Mouse (Mus musculus): ENCODE results near the gene Dhcr24.

DNA sequence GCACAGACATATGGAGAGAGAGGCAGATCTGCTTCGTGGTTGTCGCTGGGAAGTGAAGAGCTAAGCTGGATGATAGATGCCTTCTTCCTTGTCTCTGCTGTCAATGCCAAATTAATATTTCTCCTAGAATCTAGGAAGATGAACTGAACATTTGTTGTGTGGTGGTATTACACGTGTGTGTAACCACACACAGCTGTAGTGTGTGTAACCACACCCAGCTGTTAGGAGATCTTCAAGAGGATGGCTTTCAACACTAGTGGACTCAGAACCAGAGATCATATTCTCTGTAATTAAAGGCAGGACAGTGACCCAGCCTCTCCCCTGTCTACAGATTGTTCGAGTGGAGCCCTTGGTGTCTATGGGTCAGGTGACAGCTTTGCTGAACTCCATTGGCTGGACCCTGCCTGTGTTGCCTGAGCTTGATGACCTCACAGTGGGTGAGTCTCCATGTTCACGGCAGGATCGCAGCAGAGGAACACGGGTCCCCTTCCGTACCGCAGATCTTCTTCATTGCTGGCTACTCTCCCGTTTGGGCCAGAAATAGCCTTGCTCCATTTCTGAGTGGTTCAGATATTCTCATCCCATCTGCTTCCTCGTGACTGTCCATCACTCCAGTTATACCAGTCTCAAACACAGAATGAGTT lies 10.4 kb downstream of the Dhcr24 start:
- TF ChIP-seq CTCF (IDR thresholded peaks at IDR 0.05; ENCODE audit: borderline replicate concordance, extremely low read depth, insufficient read depth, insufficient read length) (no peak), POLR2A (IDR thresholded peaks at IDR 0.05; ENCODE audit: borderline replicate concordance, extremely low read depth, insufficient read depth, insufficient read length, poor library complexity, severe bottlenecking) (no peak)
